Mouse (Mus musculus) liver, adult (tissue): ENCODE measurements around the gene Trabd2b.

Source experiments
- GATA4 ChIP-seq: IDR thresholded peaks from 2 replicates; pipeline ENCODE4 v1.6.1; 2014; ENCODE audit warnings: mild to moderate bottlenecking, low read length; ENCODE audit not compliant: insufficient replicate concordance

The Trabd2b gene

GRCm38 (mm10) chr4:114645341-114645740, 238.8 kb downstream of the Trabd2b start:
- TF ChIP-seq GATA4 = no peak

GRCm38 (mm10) chr4:114646825-114647681, 240.5 kb downstream of the Trabd2b start:
- TF ChIP-seq GATA4 = no peak

GRCm38 (mm10) chr4:114647689-114648088, 241.2 kb downstream of the Trabd2b start:
- TF ChIP-seq GATA4 = no peak

GRCm38 (mm10) chr4:114648532-114649074, 242.1 kb downstream of the Trabd2b start:
- no peak for TF ChIP-seq GATA4

GRCm38 (mm10) chr4:114650551-114650950, 244.0 kb downstream of the Trabd2b start:
- no peak for TF ChIP-seq GATA4

- no peak for TF ChIP-seq GATA4
These were observed 244.5 kb downstream of the Trabd2b start for GRCm38 (mm10) chr4:114651007-114651406.

GRCm38 (mm10) chr4:114651606-114652005, 245.1 kb downstream of the Trabd2b start:
- TF ChIP-seq GATA4 = no peak

GRCm38 (mm10) chr4:114652400-114652799, 245.9 kb downstream of the Trabd2b start:
- no peak for TF ChIP-seq GATA4

- TF ChIP-seq GATA4 = no peak
These were observed 251.4 kb downstream of the Trabd2b start for GRCm38 (mm10) chr4:114657933-114658332.

GRCm38 (mm10) chr4:114659876-114660275, 253.4 kb downstream of the Trabd2b start:
- TF ChIP-seq GATA4 = no peak

GRCm38 (mm10) chr4:114664063-114665036, 257.8 kb downstream of the Trabd2b start:
- TF ChIP-seq GATA4 = no peak
